Mouse (Mus musculus) gastrocnemius, postnatal 36 days (tissue): ENCODE results near the gene B3gat2. TPM values are rescaled to one million over a fixed set of nuclear protein-coding genes. Genes with fewer than 3 reads are reported as not detected.

ENCODE experiments used
- DNase-seq, 2 experiments: peaks; one replicate each; pipeline ENCODE4 v3.0.0; 2022
- intact Hi-C: fragments of 180-260 bp; cut with DNase I; formaldehyde crosslinking; loops from one replicate; pipeline ENCODE4 v1.15.1; 2025
- total RNA-seq, 2 experiments: library from RNA; stranded (reverse); gene quantifications; 2 replicates each; pipeline ENCODE4 v1.2.3; 2021

The B3gat2 gene
- total RNA-seq, 2 experiments from 2014 or later, result not detected

DNA sequence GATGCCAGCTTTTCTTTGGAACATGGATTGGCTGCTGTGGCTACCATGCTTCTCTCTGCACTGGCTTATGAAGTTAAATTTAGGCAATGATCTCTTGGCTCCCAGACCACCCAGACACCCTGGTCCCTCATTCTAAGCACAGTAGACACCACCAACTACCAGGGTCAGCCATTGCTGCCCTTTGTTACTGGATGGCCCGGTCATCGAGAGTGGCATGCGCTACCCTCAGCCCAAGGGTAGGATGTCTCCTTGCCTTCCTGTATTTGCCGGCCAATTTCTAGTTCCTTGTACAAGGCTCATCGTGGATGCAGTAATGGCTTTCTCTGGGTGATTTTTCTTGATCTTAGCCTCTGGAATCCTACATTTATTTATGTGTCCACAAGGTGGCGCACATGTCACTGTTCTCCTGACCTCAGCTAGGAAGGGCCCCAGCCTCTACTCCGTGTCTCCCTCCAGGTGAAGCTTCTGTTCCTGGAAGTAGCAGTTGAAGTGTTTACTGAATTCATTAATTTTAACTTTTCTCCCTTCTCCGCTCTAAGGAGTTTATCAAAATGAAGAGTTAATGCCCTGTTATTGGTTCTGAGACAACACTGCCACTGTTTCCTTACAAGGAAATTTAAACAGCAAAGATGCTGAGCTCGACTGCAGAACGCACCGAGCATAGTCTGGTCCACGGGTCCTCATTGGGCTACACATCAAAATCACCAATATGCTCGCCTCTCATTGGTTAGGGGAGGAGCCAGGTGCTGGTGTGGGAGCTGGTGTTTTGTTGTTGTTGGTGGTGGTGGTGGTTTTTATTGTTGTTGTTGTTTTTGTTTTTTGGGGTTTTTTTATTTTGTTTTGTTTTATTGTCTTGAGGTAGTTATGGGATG, 65.6 kb downstream of the B3gat2 start:
- intact Hi-C loops, result loop anchor here (5.0 to 10.0 kb wide), 2 partner anchors 178 to 420 kb away; partner anchors contain the start of gene Sdhaf4
- peak in 1 of 2 experiments; percentile 25 for DNase-seq

DNA sequence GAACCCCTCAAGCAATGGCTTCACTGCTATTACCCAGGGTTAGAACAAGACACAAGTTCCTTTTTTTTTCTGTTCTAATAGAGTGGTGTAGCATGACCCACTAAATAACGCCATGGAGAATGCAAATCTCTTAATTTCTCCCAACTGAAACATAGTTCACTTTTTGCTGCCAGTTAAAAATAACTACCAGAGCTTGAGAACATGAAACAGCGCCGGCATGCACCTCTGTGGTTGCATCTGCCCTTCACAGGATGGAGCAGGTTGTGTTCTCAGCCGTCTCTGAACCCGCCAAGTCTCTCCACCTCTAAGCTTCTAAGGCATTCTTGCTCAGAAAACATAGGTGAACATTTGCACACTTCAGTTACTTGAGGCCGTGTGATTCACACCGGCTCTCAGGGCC, 72.7 kb downstream of the B3gat2 start:
- intact Hi-C loops, result loop anchor here (10.0 kb wide), 1 partner anchor 341 kb away; the partner anchor contains the start of gene Col9a1
- DNase-seq, result no peak

DNA sequence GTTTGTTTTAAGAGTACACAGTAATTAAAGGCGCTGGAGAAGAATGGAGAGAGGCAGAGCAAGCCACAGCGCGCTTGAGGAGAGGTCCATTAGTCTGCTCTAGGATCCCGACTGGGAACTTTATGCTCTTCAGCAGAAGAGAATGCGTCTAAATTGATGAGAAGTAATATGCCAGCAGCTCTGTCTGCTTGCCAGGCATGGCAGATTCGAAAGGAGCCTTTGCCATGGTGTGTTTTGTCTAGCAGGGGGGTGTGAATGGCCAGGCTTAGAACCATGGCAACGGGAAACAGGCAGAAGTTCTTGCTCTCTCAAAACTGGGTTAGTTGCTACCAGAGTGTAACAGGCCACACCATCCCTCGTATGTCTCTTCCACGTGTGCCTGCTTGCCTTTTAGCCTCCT, 73.3 kb downstream of the B3gat2 start:
- intact Hi-C loops, result loop anchor here (10.0 kb wide), 1 partner anchor 340 kb away; the partner anchor contains the start of gene Col9a1

DNA sequence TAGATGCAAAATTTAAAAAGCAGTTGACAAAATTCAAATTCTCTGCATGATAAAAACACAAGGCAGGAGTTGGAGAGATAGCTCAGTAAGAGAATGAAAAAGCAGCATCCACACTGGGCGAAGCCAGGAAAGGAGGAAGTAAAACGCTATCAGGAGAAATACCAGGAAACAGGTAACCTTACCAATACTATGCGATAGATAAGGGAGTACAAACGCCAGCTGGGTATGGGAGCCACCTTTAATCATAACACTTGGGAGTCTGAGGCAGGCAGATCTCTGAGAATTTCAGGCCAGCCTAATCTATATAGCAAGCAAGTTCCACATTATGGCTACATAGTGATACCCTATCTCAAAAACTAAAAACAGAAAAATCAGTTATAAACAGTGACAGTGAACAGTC, 75.1 kb downstream of the B3gat2 start:
- intact Hi-C loops, result loop anchor here (10.0 kb wide), 1 partner anchor 338 kb away; the partner anchor contains the start of gene Col9a1
- DNase-seq, result no peak

More for the DNA sequence above, 73.3 kb downstream of the B3gat2 start:
- no peak for DNase-seq

DNA sequence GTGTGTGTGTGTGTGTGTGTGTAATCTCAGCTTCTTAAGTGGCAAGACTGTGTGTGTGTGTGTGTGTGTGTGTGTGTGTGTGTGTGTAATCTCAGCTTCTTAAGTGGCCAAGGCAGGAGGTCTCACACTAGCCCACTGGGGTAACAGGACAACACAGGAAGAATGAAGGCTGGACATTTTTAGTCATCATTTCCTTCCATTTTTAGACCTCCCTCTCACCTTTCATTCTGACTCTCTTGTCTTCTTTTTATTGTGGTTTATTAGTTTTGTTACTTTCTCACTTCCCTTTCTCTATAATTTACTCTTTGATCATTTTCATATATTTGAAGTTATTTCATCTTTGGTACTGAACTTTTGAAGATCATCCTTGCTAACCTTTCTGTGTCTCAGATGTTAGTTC, 79.4 kb downstream of the B3gat2 start:
- intact Hi-C loops, result no loop called here
- no peak for DNase-seq

DNA sequence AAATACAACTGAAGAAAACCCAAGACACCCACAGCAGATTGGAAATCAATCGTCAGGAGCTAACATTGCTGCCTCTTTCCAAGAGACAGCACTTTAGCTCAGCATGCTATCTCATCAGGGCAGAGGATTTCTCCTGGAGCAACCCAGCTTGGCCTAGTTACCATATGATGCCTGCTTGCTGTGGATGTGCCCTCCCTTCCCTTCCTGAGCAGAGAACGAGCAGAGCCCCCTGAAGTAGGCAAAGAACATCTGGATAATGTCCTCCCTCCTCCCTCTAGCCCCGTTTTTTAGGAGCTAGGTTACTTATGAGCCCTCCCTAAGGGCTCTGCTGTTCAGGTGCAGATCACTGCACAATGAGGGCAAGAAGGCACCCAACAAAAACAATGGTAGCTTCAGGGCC, 81.1 kb downstream of the B3gat2 start:
- intact Hi-C loops, result no loop called here
- no peak for DNase-seq

DNA sequence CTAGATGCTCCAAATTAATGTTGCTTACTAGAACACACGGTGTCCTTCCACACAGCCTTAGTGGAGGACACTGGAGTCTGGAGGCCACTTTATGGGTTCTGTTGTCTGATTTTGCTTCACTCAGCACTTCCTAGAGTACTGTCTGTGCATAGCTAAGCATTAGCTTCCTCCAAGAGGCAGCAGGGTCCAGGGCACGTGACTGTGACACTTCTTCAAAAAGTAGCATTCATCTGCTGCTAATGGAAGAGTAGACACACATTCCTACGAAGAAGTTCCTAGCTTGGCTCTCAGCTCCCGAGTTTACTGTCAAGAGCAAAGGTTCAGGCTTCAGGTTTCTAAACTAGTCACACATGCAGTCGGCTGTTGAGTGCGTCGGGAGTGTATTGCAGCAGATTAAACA, 82.2 kb downstream of the B3gat2 start:
- intact Hi-C loops, result no loop called here
- DNase-seq, result no peak

DNA sequence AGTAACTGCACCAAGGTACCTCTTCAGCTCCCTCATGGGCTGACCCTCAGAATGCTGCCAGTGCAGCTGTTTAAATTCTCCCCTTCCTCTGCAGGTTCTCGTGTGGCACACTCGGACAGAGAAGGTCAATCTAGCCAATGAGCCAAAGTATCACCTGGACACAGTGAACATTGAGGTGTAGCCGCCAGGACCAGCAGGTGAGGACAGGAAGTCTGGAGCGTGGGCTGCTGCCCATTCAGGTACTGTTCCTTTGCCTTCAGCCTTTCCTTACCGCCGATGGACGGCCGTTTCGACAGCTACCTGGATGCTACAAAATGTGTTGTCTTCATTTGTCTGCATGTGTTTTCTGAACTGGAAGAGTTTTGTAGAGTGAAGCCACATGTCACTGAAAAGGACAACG, 83.5 kb downstream of the B3gat2 start:
- no peak for DNase-seq
- intact Hi-C loops, result no loop called here

DNA sequence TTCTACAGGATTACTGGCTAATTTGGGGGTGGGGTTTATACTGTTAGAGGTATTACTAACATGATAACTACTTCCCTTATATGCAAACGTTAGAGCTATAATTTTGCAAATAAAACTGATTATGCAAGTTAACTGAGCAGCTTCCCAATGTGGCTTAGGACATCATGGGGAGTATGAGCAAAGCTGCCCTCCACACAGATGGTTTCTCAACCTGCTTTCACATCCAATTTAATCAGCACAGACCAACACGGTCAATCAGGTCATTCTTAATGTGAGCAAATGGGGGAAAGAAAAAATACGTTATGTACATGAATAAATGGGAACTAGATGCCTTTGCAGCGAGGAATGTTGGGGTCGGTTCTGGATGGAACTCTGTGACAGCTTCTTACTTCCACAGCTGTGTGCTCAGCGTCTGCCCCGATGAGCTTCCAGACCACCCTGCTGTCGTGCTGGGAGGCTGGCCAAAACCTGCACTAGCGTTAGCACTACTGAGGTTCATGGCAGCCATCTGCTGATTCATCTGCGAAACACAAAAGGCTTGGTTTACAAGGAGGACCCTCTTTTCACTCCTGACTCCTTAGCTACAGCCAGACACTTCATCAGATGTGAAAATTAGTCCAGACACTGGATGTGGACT, 84.6 kb downstream of the B3gat2 start:
- intact Hi-C loops, result no loop called here
- no peak for DNase-seq

DNA sequence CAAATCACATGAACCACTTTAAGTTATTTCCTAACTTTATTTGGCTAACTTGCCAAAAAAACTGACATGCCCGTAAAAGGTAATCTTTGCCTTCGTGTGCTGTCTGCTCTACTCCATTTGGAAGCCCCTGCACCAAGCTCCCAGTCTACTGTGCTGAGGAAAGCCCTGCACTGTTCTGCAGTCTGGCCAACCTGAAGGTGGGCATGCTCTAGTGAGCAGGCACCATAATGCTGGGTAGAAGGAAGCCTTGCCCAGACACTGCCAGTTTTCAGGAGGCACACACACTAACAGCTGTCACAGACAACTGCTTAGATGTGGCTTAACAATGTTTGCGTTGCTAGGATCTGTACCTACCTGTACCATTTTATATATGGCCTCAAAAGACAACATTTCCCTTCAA, 94.1 kb downstream of the B3gat2 start:
- intact Hi-C loops, result no loop called here
- DNase-seq, result no peak

DNA sequence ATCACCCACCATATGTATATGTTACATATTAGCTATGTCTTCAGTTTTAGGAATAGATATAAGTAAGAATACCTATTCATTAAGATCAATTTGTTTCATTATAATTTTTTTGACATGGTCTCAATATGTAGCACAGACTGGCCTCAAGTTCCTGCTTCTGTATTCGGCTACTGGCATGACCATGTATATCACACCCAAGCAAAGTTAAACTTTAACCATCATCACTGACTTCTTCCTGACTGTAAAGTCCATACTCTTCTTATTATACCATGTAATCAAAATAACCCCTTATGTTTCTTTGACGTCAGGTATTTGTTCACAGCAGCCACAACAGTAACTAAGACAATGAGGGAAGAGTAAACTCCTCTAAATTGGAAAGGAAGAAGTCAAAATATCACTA, 99.4 kb downstream of the B3gat2 start:
- no peak for DNase-seq
- intact Hi-C loops, result no loop called here

DNA sequence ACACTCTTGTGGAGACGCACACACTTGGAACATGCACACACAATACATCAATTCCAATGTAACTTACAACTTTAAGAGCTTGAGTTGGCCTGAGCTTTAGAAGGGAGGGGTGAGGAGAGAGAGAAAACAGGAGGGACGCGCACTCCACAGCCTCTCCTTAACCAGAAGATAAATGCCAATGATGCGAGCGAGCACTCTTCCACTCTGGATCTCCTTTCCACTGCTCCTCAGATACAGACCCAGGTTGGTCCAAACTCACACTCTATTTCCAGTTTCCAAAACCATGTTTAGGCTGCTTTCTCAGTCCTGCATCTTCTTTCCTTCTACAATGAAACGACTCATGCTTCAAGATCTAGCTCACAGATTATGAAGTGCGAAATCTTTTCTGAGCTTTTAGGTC, 104.0 kb downstream of the B3gat2 start:
- intact Hi-C loops, result no loop called here
- no peak for DNase-seq

DNA sequence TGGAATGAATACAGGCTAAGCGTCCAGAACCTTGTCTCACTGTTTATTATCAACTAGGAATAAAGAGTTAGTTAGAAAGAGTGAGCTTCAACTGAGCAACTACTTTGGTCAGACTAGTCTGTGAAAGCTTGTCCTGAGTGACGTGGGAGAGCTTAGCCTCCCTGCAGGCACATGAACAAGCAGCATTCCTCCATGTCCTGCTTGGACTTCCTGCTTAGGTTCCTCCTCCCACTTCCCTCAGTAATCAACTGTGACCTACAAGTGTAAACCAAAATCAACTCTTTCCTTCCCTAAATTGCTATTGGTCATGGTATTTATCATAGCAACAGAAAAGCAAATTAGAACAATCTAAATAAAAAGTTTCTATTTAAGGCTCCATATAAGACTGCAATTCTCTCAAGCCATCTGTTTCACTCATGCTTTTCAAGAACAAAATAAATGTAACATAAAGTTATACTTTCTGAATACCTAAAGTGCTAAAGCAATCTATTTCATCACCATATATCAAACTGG, 105.9 kb downstream of the B3gat2 start:
- intact Hi-C loops, result no loop called here
- DNase-seq, result no peak

DNA sequence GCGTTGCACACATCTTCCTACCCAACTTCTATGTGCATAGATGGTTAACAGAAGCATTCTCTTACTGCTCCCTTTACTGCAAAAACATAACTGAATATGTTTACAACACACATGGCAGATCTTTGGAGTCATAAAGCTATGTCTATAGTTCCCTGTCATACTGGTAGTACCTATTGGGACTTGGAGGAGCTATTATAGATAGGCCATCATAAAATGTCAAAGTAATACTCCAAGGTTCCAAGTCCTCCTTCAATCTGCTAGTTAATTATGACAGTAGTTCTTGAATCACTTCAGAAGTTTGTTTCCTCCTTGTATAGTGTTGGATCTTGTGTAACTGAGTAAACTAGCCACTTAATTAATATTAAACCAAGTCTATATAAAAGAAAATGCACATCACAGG, 110.6 kb downstream of the B3gat2 start:
- no peak for DNase-seq
- intact Hi-C loops, result no loop called here

DNA sequence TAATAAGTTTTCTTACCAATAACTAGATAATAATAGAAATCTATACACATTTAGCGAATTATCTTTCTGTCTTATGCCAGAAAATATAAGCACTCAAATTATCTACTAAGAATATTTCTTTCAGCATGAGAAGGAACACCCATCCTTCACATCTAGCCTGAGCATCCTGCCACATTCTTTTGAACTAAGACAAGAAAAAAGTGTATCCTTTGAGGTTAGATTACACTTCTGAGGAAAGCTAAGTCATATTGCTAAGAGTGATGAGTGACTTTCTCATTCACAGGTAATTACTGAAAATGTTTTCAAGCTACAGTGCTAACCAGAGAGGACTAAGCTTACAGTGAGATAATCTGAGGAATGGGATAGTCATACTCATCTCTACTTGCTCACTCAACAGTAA, 121.1 kb downstream of the B3gat2 start:
- no peak for DNase-seq
- intact Hi-C loops, result no loop called here

DNA sequence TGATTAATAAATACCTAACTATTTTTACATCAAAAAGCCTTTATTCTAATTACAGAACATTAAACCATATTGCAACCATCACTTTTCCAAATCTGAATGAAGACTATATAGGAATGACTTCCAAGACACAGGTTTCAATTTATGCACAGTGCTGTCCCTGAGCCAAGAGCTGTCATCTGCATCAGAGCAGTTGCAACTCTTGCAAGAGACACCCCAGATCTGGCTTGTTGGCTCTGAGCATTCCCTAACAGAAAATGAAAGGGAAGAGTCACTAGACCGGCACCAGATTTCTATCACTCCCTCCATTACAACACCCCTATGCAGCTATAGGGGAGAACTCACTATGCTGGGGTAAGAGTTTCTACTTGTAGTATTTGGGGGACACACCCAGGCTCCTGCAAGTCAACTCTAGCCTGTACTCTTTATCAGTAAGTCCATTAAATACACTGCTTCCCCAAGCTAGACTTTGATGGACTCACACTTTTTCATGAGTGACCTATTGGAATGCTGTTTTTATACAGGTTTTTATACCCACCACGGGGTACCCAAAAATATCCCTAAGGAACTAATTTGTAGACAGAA, 122.6 kb downstream of the B3gat2 start:
- DNase-seq, result no peak
- intact Hi-C loops, result no loop called here

DNA sequence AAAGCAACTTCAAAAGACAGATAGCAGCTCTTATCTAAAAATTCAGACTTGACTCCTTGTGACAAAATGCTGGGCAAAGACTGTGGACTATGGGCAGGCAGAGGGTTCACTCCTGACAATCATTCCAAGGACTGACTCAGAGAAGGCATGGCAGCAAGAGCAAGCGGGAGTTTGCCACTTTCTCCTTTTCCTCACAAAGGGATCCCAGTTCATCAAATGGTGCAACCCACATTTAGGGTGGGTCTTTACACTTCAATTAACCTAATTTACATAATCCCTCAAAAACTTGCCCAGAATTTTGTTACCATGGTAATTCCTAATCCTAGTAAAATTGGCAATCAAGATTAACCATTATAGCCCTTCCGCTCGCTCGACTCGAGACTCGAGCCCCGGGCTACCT, 123.4 kb downstream of the B3gat2 start:
- intact Hi-C loops, result no loop called here
- no peak for DNase-seq

DNA sequence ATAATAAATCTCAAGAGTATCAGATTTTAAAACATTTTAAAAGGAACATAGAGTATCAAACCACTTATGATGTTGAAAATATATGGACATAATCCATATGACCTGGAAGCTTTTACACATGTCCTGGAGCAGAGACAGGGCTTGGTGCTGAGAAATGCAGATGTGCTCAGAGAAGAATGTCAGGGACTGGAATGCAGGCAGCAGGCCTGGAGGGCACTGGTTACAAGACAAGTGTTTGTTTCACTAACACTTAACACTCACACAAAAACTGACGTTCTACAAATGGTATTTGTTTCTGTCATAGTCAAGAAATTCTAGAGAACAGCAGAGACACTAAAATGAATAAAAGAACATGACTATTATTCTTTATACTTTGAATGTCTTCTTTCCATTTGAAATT, 130.5 kb downstream of the B3gat2 start:
- no peak for DNase-seq
- intact Hi-C loops, result no loop called here
